Mouse (Mus musculus) heart, embryonic 15.5 days (tissue): Measurements from ENCODE around the gene Sntg2. TPM values are rescaled to one million over a fixed set of nuclear protein-coding genes. Genes with fewer than 3 reads are reported as not detected.
A peak's percentile ranks its signal among the peaks of the same experiment; 100 is the strongest.

Source experiments
- ATAC-seq: fragments of 200-750 bp; cut with Nextera tagmentation; replicated peaks from 2 replicates; pipeline ENCODE4 v1.8.0; 2017; ENCODE audit warnings: low read depth, moderate TSS enrichment; ENCODE audit not compliant: insufficient number of reproducible peaks, insufficient read depth, low FRiP score
- H3K27ac ChIP-seq: fragments of 300-500 bp; sonication (generic); 2 replicates; pipeline ENCODE4 v1.5.1; 2015; ENCODE audit warnings: mild to moderate bottlenecking, inconsistent platforms
- H3K27me3 ChIP-seq: fragments of 300-500 bp; sonication (generic); 2 replicates; pipeline ENCODE4 v1.6.1; 2015; ENCODE audit warnings: inconsistent platforms
- H3K36me3 ChIP-seq: fragments of 300-500 bp; sonication (generic); 2 replicates; pipeline ENCODE4 v1.6.1; 2015; ENCODE audit warnings: mild to moderate bottlenecking, inconsistent platforms
- H3K4me1 ChIP-seq: fragments of 300-500 bp; sonication (generic); replicated peaks from 2 replicates; pipeline ENCODE4 v1.6.1; 2015; ENCODE audit warnings: inconsistent platforms
- H3K4me2 ChIP-seq: fragments of 300-500 bp; sonication (generic); 2 replicates; pipeline ENCODE4 v1.6.1; 2015; ENCODE audit warnings: inconsistent platforms, mild to moderate bottlenecking, moderate library complexity
- H3K4me3 ChIP-seq: fragments of 300-500 bp; sonication (generic); 2 replicates; pipeline ENCODE4 v1.5.1; 2015; ENCODE audit warnings: mild to moderate bottlenecking, inconsistent platforms
- H3K9ac ChIP-seq: fragments of 300-500 bp; sonication (generic); 2 replicates; pipeline ENCODE4 v1.6.1; 2015; ENCODE audit warnings: mild to moderate bottlenecking, inconsistent platforms
- H3K9me3 ChIP-seq: fragments of 300-500 bp; sonication (generic); replicated peaks from 2 replicates; pipeline ENCODE4 v1.6.1; 2016; ENCODE audit warnings: inconsistent platforms
- WGBS: fragments of 180-500 bp; shearing (Covaris S2); methylation state at CpG from one replicate; pipeline ENCODE4 v1.1.7; 2015; ENCODE audit warnings: mixed read lengths; 5-methylcytosine and 5-hydroxymethylcytosine counted together
- polyA plus RNA-seq: library from polyadenylated mRNA; unstranded; fragments of >200 nt; fragmentation: Nextera tagmentation; extraction: Ambion mirVana; gene quantifications from 2 replicates; pipeline ENCODE4 v1.2.1, GENCODE M21; 2015

The Sntg2 gene
- 5.0 and 5.8 TPM in 2 replicates for polyA plus RNA-seq

GRCm38 (mm10) chr12:30372933-30373501, at the start of gene Sntg2:
Gene Sntg2, minus strand, starts transcription at chr12:30373375.
- H3K36me3 ChIP-seq: no peaks in the 10 kb centered on the region
- peak; percentile 95 for ATAC-seq
- H3K4me2 ChIP-seq: peak within 1 kb of the TSS; percentile 96
- peak within 1 kb of the TSS; percentile 51 for H3K9ac ChIP-seq
- peaks cover 15% of the 10 kb centered on the region for H3K4me1 ChIP-seq
- WGBS: under 1% methylated on average over 33 of the region's 39 CpGs
- H3K27me3 ChIP-seq: peaks cover 15% of the 10 kb centered on the region; the same call in 1 of the 2 replicates
- H3K9me3 ChIP-seq: no peaks in the 10 kb centered on the region
- peak within 1 kb of the TSS; percentile 56 for H3K4me3 ChIP-seq
- 0 out of 2 replicates have a peak within 1 kb of the TSS, but pooled peaks have one; percentile 27 for H3K27ac ChIP-seq

- Histone ChIP-seq H3K4me2 (no peak overlapping the region), H3K36me3 (no peaks in the 10 kb centered on the region), H3K4me3 (no peak overlapping the region), H3K9ac (no peak overlapping the region), H3K9me3 (no peaks in the 10 kb centered on the region), H3K27ac (no peak overlapping the region), H3K27me3 (no peaks in the 10 kb centered on the region), H3K4me1 (no peaks in the 10 kb centered on the region)
- 82% methylated on average over 8 of the region's 8 CpGs for WGBS
- no peak for ATAC-seq
Observed at GRCm38 (mm10) chr12:30416547-30416946, 43.4 kb upstream of the Sntg2 start.

GRCm38 (mm10) chr12:30415981-30416380, 42.8 kb upstream of the Sntg2 start:
- H3K4me1 ChIP-seq: no peaks in the 10 kb centered on the region
- no peaks in the 10 kb centered on the region for H3K9me3 ChIP-seq
- WGBS: 67% methylated on average over 6 of the region's 6 CpGs
- H3K9ac ChIP-seq: no peak overlapping the region
- H3K27ac ChIP-seq: no peak overlapping the region
- ATAC-seq: no peak
- H3K27me3 ChIP-seq: no peaks in the 10 kb centered on the region
- H3K4me3 ChIP-seq: no peak overlapping the region
- H3K36me3 ChIP-seq: no peaks in the 10 kb centered on the region
- H3K4me2 ChIP-seq: no peak overlapping the region

- Histone ChIP-seq H3K9ac (no peak overlapping the region), H3K27ac (no peak overlapping the region), H3K4me3 (no peak overlapping the region), H3K27me3 (no peaks in the 10 kb centered on the region), H3K4me1 (no peaks in the 10 kb centered on the region), H3K9me3 (no peaks in the 10 kb centered on the region), H3K4me2 (no peak overlapping the region), H3K36me3 (no peaks in the 10 kb centered on the region)
- no peak for ATAC-seq
Observed at GRCm38 (mm10) chr12:30402651-30403050, 29.5 kb upstream of the Sntg2 start.

GRCm38 (mm10) chr12:30400531-30400930, 27.4 kb upstream of the Sntg2 start:
- Histone ChIP-seq H3K36me3 (no peaks in the 10 kb centered on the region), H3K4me2 (no peak overlapping the region), H3K9me3 (no peaks in the 10 kb centered on the region), H3K4me3 (no peak overlapping the region), H3K27me3 (no peaks in the 10 kb centered on the region), H3K9ac (no peak overlapping the region), H3K27ac (no peak overlapping the region), H3K4me1 (no peaks in the 10 kb centered on the region)
- no peak for ATAC-seq
- WGBS: 79% methylated on average over 2 of the region's 2 CpGs

- Histone ChIP-seq H3K9ac (no peak overlapping the region), H3K4me3 (no peak overlapping the region), H3K9me3 (no peaks in the 10 kb centered on the region), H3K36me3 (no peaks in the 10 kb centered on the region), H3K4me2 (no peak overlapping the region), H3K4me1 (no peaks in the 10 kb centered on the region), H3K27me3 (no peaks in the 10 kb centered on the region), H3K27ac (no peak overlapping the region)
- ATAC-seq: no peak
- WGBS: 78% methylated on average over 2 of the region's 2 CpGs
Observed at GRCm38 (mm10) chr12:30400114-30400513, 26.9 kb upstream of the Sntg2 start.

- peaks cover 15% of the 10 kb centered on the region for H3K4me1 ChIP-seq
- H3K4me2 ChIP-seq: peak overlapping the region; percentile 96
- H3K9ac ChIP-seq: 0 out of 2 replicates have a peak overlapping the region, but pooled peaks have one; percentile 51
- H3K4me3 ChIP-seq: peak overlapping the region; percentile 56
- no peaks in the 10 kb centered on the region for H3K36me3 ChIP-seq
- peaks cover 15% of the 10 kb centered on the region; the same call in 1 of the 2 replicates for H3K27me3 ChIP-seq
- no peak overlapping the region for H3K27ac ChIP-seq
- ATAC-seq: no peak
- H3K9me3 ChIP-seq: no peaks in the 10 kb centered on the region
- 36% methylated on average over 5 of the region's 5 CpGs for WGBS
Observed at GRCm38 (mm10) chr12:30372293-30372692, 882 bp downstream of the Sntg2 start.

GRCm38 (mm10) chr12:30369786-30370185, 3.4 kb downstream of the Sntg2 start:
- 8% methylated on average over 6 of the region's 6 CpGs for WGBS
- Histone ChIP-seq H3K4me2 (no peak overlapping the region), H3K4me3 (no peak overlapping the region), H3K27me3 (peaks cover 15% of the 10 kb centered on the region; the same call in 1 of the 2 replicates), H3K4me1 (peaks cover 15% of the 10 kb centered on the region), H3K27ac (no peak overlapping the region), H3K36me3 (no peaks in the 10 kb centered on the region), H3K9ac (no peak overlapping the region), H3K9me3 (no peaks in the 10 kb centered on the region)
- ATAC-seq: no peak; the same call in 1 of the 2 replicates

- peaks cover 15% of the 10 kb centered on the region; the same call in 1 of the 2 replicates for H3K27me3 ChIP-seq
- H3K4me3 ChIP-seq: no peak overlapping the region
- no peak overlapping the region for H3K27ac ChIP-seq
- no peaks in the 10 kb centered on the region for H3K9me3 ChIP-seq
- no peak overlapping the region for H3K4me2 ChIP-seq
- H3K9ac ChIP-seq: no peak overlapping the region
- H3K4me1 ChIP-seq: peaks cover 15% of the 10 kb centered on the region
- WGBS: 71% methylated on average over 6 of the region's 6 CpGs
- H3K36me3 ChIP-seq: no peaks in the 10 kb centered on the region
- ATAC-seq: no peak
Observed at GRCm38 (mm10) chr12:30369141-30369540, 4.0 kb downstream of the Sntg2 start.

- no peak overlapping the region for H3K4me2 ChIP-seq
- H3K9me3 ChIP-seq: no peaks in the 10 kb centered on the region
- no peaks in the 10 kb centered on the region for H3K36me3 ChIP-seq
- 69% methylated on average over 2 of the region's 2 CpGs for WGBS
- H3K4me3 ChIP-seq: no peak overlapping the region
- ATAC-seq: no peak
- H3K27me3 ChIP-seq: no peaks in the 10 kb centered on the region
- no peak overlapping the region for H3K9ac ChIP-seq
- H3K27ac ChIP-seq: no peak overlapping the region
- H3K4me1 ChIP-seq: no peaks in the 10 kb centered on the region
Observed at GRCm38 (mm10) chr12:30362306-30362705, 10.9 kb downstream of the Sntg2 start.

- H3K36me3 ChIP-seq: no peaks in the 10 kb centered on the region
- no peaks in the 10 kb centered on the region for H3K9me3 ChIP-seq
- ATAC-seq: no peak
- no peak overlapping the region for H3K4me2 ChIP-seq
- no peaks in the 10 kb centered on the region for H3K27me3 ChIP-seq
- H3K4me3 ChIP-seq: no peak overlapping the region
- no peaks in the 10 kb centered on the region for H3K4me1 ChIP-seq
- 55% methylated on average over 6 of the region's 6 CpGs for WGBS
- no peak overlapping the region for H3K9ac ChIP-seq
- H3K27ac ChIP-seq: no peak overlapping the region
Observed at GRCm38 (mm10) chr12:30357666-30358065, 15.5 kb downstream of the Sntg2 start.

GRCm38 (mm10) chr12:30352393-30352792, 20.8 kb downstream of the Sntg2 start:
- no peaks in the 10 kb centered on the region for H3K4me1 ChIP-seq
- no peak overlapping the region for H3K4me3 ChIP-seq
- H3K27me3 ChIP-seq: no peaks in the 10 kb centered on the region
- no peak overlapping the region for H3K27ac ChIP-seq
- H3K9me3 ChIP-seq: no peaks in the 10 kb centered on the region
- H3K4me2 ChIP-seq: no peak overlapping the region
- no peaks in the 10 kb centered on the region for H3K36me3 ChIP-seq
- 69% methylated on average over 2 of the region's 2 CpGs for WGBS
- no peak overlapping the region for H3K9ac ChIP-seq
- ATAC-seq: no peak
